Mouse (Mus musculus) embryonic facial prominence, embryonic 12.5 days (tissue): Measurements from ENCODE around the gene Prnd. TPM values are rescaled to one million over a fixed set of nuclear protein-coding genes. Genes with fewer than 3 reads are reported as not detected.
A peak's percentile ranks its signal among the peaks of the same experiment; 100 is the strongest.

Experiments used
- ATAC-seq: fragments of 200-750 bp; cut with Nextera tagmentation; 2 replicates; pipeline ENCODE4 v1.8.0; 2017; ENCODE audit not compliant: insufficient number of reproducible peaks, insufficient read depth, low FRiP score, low TSS enrichment
- H3K27ac ChIP-seq: fragments of 300-500 bp; sonication (generic); 2 replicates; pipeline ENCODE4 v1.5.1; 2016; ENCODE audit warnings: mild to moderate bottlenecking
- H3K27me3 ChIP-seq: fragments of 300-500 bp; sonication (generic); 2 replicates; pipeline ENCODE4 v1.6.1; 2016; ENCODE audit warnings: mild to moderate bottlenecking, moderate library complexity
- H3K36me3 ChIP-seq: fragments of 300-500 bp; sonication (generic); 2 replicates; pipeline ENCODE4 v1.6.1; 2016; ENCODE audit warnings: mild to moderate bottlenecking
- H3K4me1 ChIP-seq: fragments of 300-500 bp; sonication (generic); 2 replicates; pipeline ENCODE4 v1.6.1; 2016
- H3K4me2 ChIP-seq: fragments of 300-500 bp; sonication (generic); replicated peaks from 2 replicates; pipeline ENCODE4 v1.6.1; 2016; ENCODE audit warnings: mild to moderate bottlenecking, moderate library complexity
- H3K4me3 ChIP-seq: fragments of 300-500 bp; sonication (generic); 2 replicates; pipeline ENCODE4 v1.5.1; 2016; ENCODE audit warnings: mild to moderate bottlenecking
- H3K9ac ChIP-seq: fragments of 300-500 bp; sonication (generic); 2 replicates; pipeline ENCODE4 v1.6.1; 2016; ENCODE audit warnings: mild to moderate bottlenecking, moderate library complexity
- H3K9me3 ChIP-seq: fragments of 300-500 bp; sonication (generic); 2 replicates; pipeline ENCODE4 v1.6.1; 2016; ENCODE audit warnings: mild to moderate bottlenecking, moderate library complexity
- WGBS: fragments of 180-500 bp; shearing (Covaris S2); methylation state at CpG from one replicate; pipeline ENCODE4 v1.1.7; 2016; 5-methylcytosine and 5-hydroxymethylcytosine counted together
- polyA plus RNA-seq: library from polyadenylated mRNA; unstranded; fragments of >200 nt; fragmentation: Nextera tagmentation; extraction: Ambion mirVana; gene quantifications from 2 replicates; pipeline ENCODE4 v1.2.1, GENCODE M21; 2016

The Prnd gene
- polyA plus RNA-seq, 1 experiment from 2014 or later, result 26.5 TPM

- Histone ChIP-seq H3K9me3 (no peaks in the 10 kb centered on the region), H3K36me3 (peaks cover 9% of the 10 kb centered on the region; the same call in 1 of the 2 replicates), H3K4me3 (no peak overlapping the region), H3K4me2 (no peak overlapping the region), H3K27ac (no peak overlapping the region), H3K9ac (no peak overlapping the region), H3K27me3 (no peaks in the 10 kb centered on the region), H3K4me1 (no peaks in the 10 kb centered on the region)
- ATAC-seq, result no peak
- WGBS, result 80% methylated on average over 6 of the region's 6 CpGs
Observed at GRCm38 (mm10) chr2:131941501-131941900, 9.2 kb upstream of the Prnd start.

GRCm38 (mm10) chr2:131944370-131944769, 6.3 kb upstream of the Prnd start:
- Histone ChIP-seq H3K4me2 (no peak overlapping the region), H3K4me1 (peaks cover 4% of the 10 kb centered on the region; the same call in 1 of the 2 replicates), H3K9me3 (no peaks in the 10 kb centered on the region), H3K27me3 (no peaks in the 10 kb centered on the region), H3K9ac (no peak overlapping the region), H3K4me3 (no peak overlapping the region), H3K36me3 (no peaks in the 10 kb centered on the region), H3K27ac (no peak overlapping the region)
- ATAC-seq, result no peak
- WGBS, result 35% methylated on average over 1 of the region's 1 CpGs

GRCm38 (mm10) chr2:131945225-131945624, 5.4 kb upstream of the Prnd start:
- ATAC-seq, result no peak
- H3K4me2 ChIP-seq, result no peak overlapping the region
- no peaks in the 10 kb centered on the region for H3K36me3 ChIP-seq
- no peaks in the 10 kb centered on the region for H3K9me3 ChIP-seq
- H3K27me3 ChIP-seq, result no peaks in the 10 kb centered on the region
- peaks cover 4% of the 10 kb centered on the region; the same call in 1 of the 2 replicates for H3K4me1 ChIP-seq
- H3K27ac ChIP-seq, result no peak overlapping the region
- H3K9ac ChIP-seq, result no peak overlapping the region
- H3K4me3 ChIP-seq, result no peak overlapping the region
- 83% methylated on average over 8 of the region's 8 CpGs for WGBS

GRCm38 (mm10) chr2:131945765-131946164, 4.9 kb upstream of the Prnd start:
- Histone ChIP-seq H3K4me2 (no peak overlapping the region), H3K27ac (no peak overlapping the region), H3K4me3 (no peak overlapping the region), H3K36me3 (no peaks in the 10 kb centered on the region), H3K27me3 (0 out of 2 replicates have a peak, but pooled peaks cover 5% of the 10 kb centered on the region), H3K9me3 (no peaks in the 10 kb centered on the region), H3K4me1 (peaks cover 4% of the 10 kb centered on the region; the same call in 1 of the 2 replicates), H3K9ac (no peak overlapping the region)
- 81% methylated on average over 6 of the region's 6 CpGs for WGBS
- ATAC-seq, result no peak

GRCm38 (mm10) chr2:131946351-131946750, 4.3 kb upstream of the Prnd start:
- H3K9me3 ChIP-seq, result no peaks in the 10 kb centered on the region
- 0 out of 2 replicates have a peak, but pooled peaks cover 5% of the 10 kb centered on the region for H3K27me3 ChIP-seq
- H3K4me3 ChIP-seq, result no peak overlapping the region
- no peak overlapping the region for H3K4me2 ChIP-seq
- WGBS, result 84% methylated on average over 16 of the region's 16 CpGs
- H3K9ac ChIP-seq, result no peak overlapping the region
- no peaks in the 10 kb centered on the region for H3K36me3 ChIP-seq
- H3K27ac ChIP-seq, result no peak overlapping the region
- peaks cover 4% of the 10 kb centered on the region; the same call in 1 of the 2 replicates for H3K4me1 ChIP-seq
- no peak for ATAC-seq

GRCm38 (mm10) chr2:131948156-131948555, 2.5 kb upstream of the Prnd start:
- Histone ChIP-seq H3K9ac (no peak overlapping the region), H3K4me1 (peaks cover 8% of the 10 kb centered on the region; the same call in 1 of the 2 replicates), H3K4me2 (no peak overlapping the region), H3K27me3 (peaks cover 20% of the 10 kb centered on the region), H3K4me3 (no peak overlapping the region), H3K27ac (no peak overlapping the region), H3K9me3 (no peaks in the 10 kb centered on the region), H3K36me3 (no peaks in the 10 kb centered on the region)
- ATAC-seq, result no peak
- WGBS, result 76% methylated on average over 3 of the region's 3 CpGs

- no peak for ATAC-seq
- Histone ChIP-seq H3K36me3 (no peaks in the 10 kb centered on the region), H3K4me3 (no peak overlapping the region), H3K27ac (no peak overlapping the region), H3K4me1 (peaks cover 9% of the 10 kb centered on the region; the same call in 1 of the 2 replicates), H3K9ac (no peak overlapping the region), H3K4me2 (no peak overlapping the region), H3K27me3 (peaks cover 30% of the 10 kb centered on the region), H3K9me3 (no peaks in the 10 kb centered on the region)
- WGBS, result 73% methylated on average over 11 of the region's 11 CpGs
Observed at GRCm38 (mm10) chr2:131948916-131949639, 1.6 kb upstream of the Prnd start.

- peaks cover 9% of the 10 kb centered on the region; the same call in 1 of the 2 replicates for H3K4me1 ChIP-seq
- no peak overlapping the region for H3K9ac ChIP-seq
- no peak overlapping the region for H3K4me2 ChIP-seq
- ATAC-seq, result no peak
- no peaks in the 10 kb centered on the region for H3K36me3 ChIP-seq
- H3K4me3 ChIP-seq, result no peak overlapping the region
- 47% methylated on average over 9 of the region's 9 CpGs for WGBS
- H3K27me3 ChIP-seq, result peaks cover 37% of the 10 kb centered on the region
- no peak overlapping the region for H3K27ac ChIP-seq
- H3K9me3 ChIP-seq, result no peaks in the 10 kb centered on the region
Observed at GRCm38 (mm10) chr2:131949767-131950597, 679 bp upstream of the Prnd start.

- Histone ChIP-seq H3K27me3 (peaks cover 45% of the 10 kb centered on the region), H3K36me3 (no peaks in the 10 kb centered on the region), H3K9me3 (no peaks in the 10 kb centered on the region), H3K27ac (no peak overlapping the region), H3K9ac (no peak overlapping the region), H3K4me1 (peaks cover 9% of the 10 kb centered on the region; the same call in 1 of the 2 replicates), H3K4me3 (no peak overlapping the region), H3K4me2 (0 out of 2 replicates have a peak overlapping the region, but pooled peaks have one; percentile 33)
- 51% methylated on average over 2 of the region's 2 CpGs for WGBS
- ATAC-seq, result no peak
Observed at GRCm38 (mm10) chr2:131952456-131952855, 1.8 kb downstream of the Prnd start.

GRCm38 (mm10) chr2:131952961-131953538, 2.4 kb downstream of the Prnd start:
- peak overlapping the region; percentile 12; the same call in 1 of the 2 replicates for H3K4me3 ChIP-seq
- WGBS, result 21% methylated on average over 29 of the region's 29 CpGs
- H3K4me1 ChIP-seq, result peaks cover 9% of the 10 kb centered on the region; the same call in 1 of the 2 replicates
- H3K27ac ChIP-seq, result no peak overlapping the region
- peaks cover 45% of the 10 kb centered on the region for H3K27me3 ChIP-seq
- H3K9ac ChIP-seq, result no peak overlapping the region
- ATAC-seq, result no peak
- H3K9me3 ChIP-seq, result no peaks in the 10 kb centered on the region
- peak overlapping the region; percentile 33 for H3K4me2 ChIP-seq
- no peaks in the 10 kb centered on the region for H3K36me3 ChIP-seq

GRCm38 (mm10) chr2:131953711-131954110, 3.0 kb downstream of the Prnd start:
- Histone ChIP-seq H3K27me3 (peaks cover 45% of the 10 kb centered on the region), H3K9me3 (no peaks in the 10 kb centered on the region), H3K9ac (no peak overlapping the region), H3K4me1 (peaks cover 9% of the 10 kb centered on the region; the same call in 1 of the 2 replicates), H3K36me3 (no peaks in the 10 kb centered on the region), H3K4me3 (no peak overlapping the region), H3K27ac (no peak overlapping the region), H3K4me2 (peak overlapping the region; percentile 33; the same call in 1 of the 2 replicates)
- 83% methylated on average over 4 of the region's 4 CpGs for WGBS
- ATAC-seq, result no peak
